Mouse (Mus musculus) CD4-positive, CD25-positive, alpha-beta regulatory T cell, adult 4 months (primary cell): ENCODE results near the gene Phlda3. TPM values are rescaled to one million over a fixed set of nuclear protein-coding genes. Genes with fewer than 3 reads are reported as not detected.

Source experiments
- ATAC-seq: one replicate; pipeline ENCODE4 v1.8.0; 2017
- polyA plus RNA-seq, 2 experiments: library from polyadenylated mRNA; unstranded; fragments of 100-300 nt; shearing (Covaris generic); gene quantifications; one replicate each; pipeline ENCODE4 v1.2.1; 2017

The Phlda3 gene
- under 1 TPM; 0.58 to 0.98 TPM for polyA plus RNA-seq

GRCm38 (mm10) chr1:135765645-135766591, at the start of gene Phlda3:
Gene Phlda3 (plus strand): TSS chr1:135766119.
- peak; percentile 82 for ATAC-seq

- peak; percentile 97 for ATAC-seq
Observed at GRCm38 (mm10) chr1:135719486-135719885, 46.4 kb upstream of the Phlda3 start.

- peak; percentile 20 for ATAC-seq
Observed at GRCm38 (mm10) chr1:135719983-135720382, 45.9 kb upstream of the Phlda3 start, which contains the start of gene Csrp1. Gene Csrp1 (plus strand): TSS chr1:135720061.

GRCm38 (mm10) chr1:135723016-135723415, 42.9 kb upstream of the Phlda3 start:
- no peak for ATAC-seq

GRCm38 (mm10) chr1:135724134-135724533, 41.8 kb upstream of the Phlda3 start:
- ATAC-seq = no peak

- ATAC-seq = no peak
Observed at GRCm38 (mm10) chr1:135725324-135725723, 40.6 kb upstream of the Phlda3 start.

GRCm38 (mm10) chr1:135725936-135726335, 40.0 kb upstream of the Phlda3 start:
- peak; percentile 69 for ATAC-seq

- ATAC-seq = peak; percentile 88
Observed at GRCm38 (mm10) chr1:135728631-135729366, 37.1 kb upstream of the Phlda3 start.

- ATAC-seq = peak; percentile 17
Observed at GRCm38 (mm10) chr1:135729367-135729713, 36.6 kb upstream of the Phlda3 start.

GRCm38 (mm10) chr1:135729821-135730220, 36.1 kb upstream of the Phlda3 start:
- no peak for ATAC-seq

GRCm38 (mm10) chr1:135730296-135730695, 35.6 kb upstream of the Phlda3 start:
- peak; percentile 25 for ATAC-seq

GRCm38 (mm10) chr1:135731393-135731792, 34.5 kb upstream of the Phlda3 start:
- ATAC-seq = no peak

- ATAC-seq = no peak
Observed at GRCm38 (mm10) chr1:135731897-135732684, 33.8 kb upstream of the Phlda3 start.

- no peak for ATAC-seq
Observed at GRCm38 (mm10) chr1:135734225-135734937, 31.5 kb upstream of the Phlda3 start.

- ATAC-seq = no peak
Observed at GRCm38 (mm10) chr1:135735460-135735859, 30.5 kb upstream of the Phlda3 start.

GRCm38 (mm10) chr1:135744987-135745386, 20.9 kb upstream of the Phlda3 start:
- ATAC-seq = no peak

GRCm38 (mm10) chr1:135746248-135746647, 19.7 kb upstream of the Phlda3 start:
- ATAC-seq = no peak

GRCm38 (mm10) chr1:135752737-135753348, 13.1 kb upstream of the Phlda3 start:
- peak; percentile 100 for ATAC-seq

- ATAC-seq = no peak
Observed at GRCm38 (mm10) chr1:135755287-135755686, 10.6 kb upstream of the Phlda3 start.

GRCm38 (mm10) chr1:135755913-135756312, 10.0 kb upstream of the Phlda3 start:
- ATAC-seq = no peak

GRCm38 (mm10) chr1:135757287-135757686, 8.6 kb upstream of the Phlda3 start:
- no peak for ATAC-seq
